In genomic region chr5:139732634-139733107, GRCm38 (mm10) we compare ENCODE assay signal across 8 mouse cellular contexts. TPM values are rescaled to one million over a fixed set of nuclear protein-coding genes. Genes with fewer than 3 reads are reported as not detected.
DNase-seq lines count a peak whose midpoint lies in the region; ATAC-seq and TF ChIP-seq lines count a peak whose summit lies in the region.

No protein-coding gene starts in this region.

- H3K9me3 ChIP-seq in hindbrain, embryonic 16.5 days (ENCODE audit: control insufficient read depth, low read length), result no peaks in the 10 kb centered on the region
- H3K9me3 ChIP-seq in hindbrain, embryonic 14.5 days (ENCODE audit: control insufficient read depth, low read length), result no peaks in the 10 kb centered on the region
- H3K9me3 ChIP-seq in kidney, embryonic 15.5 days (replicated peaks), result no peaks in the 10 kb centered on the region
- H3K9me3 ChIP-seq in lung, postnatal 0 days (ENCODE audit: low read length), result no peaks in the 10 kb centered on the region

- TF ChIP-seq EP300 in lung, postnatal 0 days (IDR thresholded peaks at IDR 0.05), result no peak

- ATAC-seq in hindbrain, embryonic 16.5 days, result no peak
- ATAC-seq in hindbrain, embryonic 14.5 days (ENCODE audit: low FRiP score), result no peak
- ATAC-seq in kidney, embryonic 15.5 days (replicated peaks; ENCODE audit: low FRiP score), result no peak
- peak; percentile 59 for ATAC-seq in lung, postnatal 0 days

- no peak for TF ChIP-seq CTCF in lung, postnatal 0 days (IDR thresholded peaks at IDR 0.05)

- 67% methylated on average over 11 of the region's 11 CpGs for WGBS in hindbrain, embryonic 16.5 days
- WGBS in hindbrain, embryonic 14.5 days, result 66% methylated on average over 11 of the region's 11 CpGs
- 60% methylated on average over 11 of the region's 11 CpGs for WGBS in kidney, embryonic 15.5 days
- 32% methylated on average over 11 of the region's 11 CpGs for WGBS in lung, postnatal 0 days

- no peak overlapping the region for H3K4me2 ChIP-seq in hindbrain, embryonic 16.5 days (ENCODE audit: low read length)
- H3K4me2 ChIP-seq in hindbrain, embryonic 14.5 days (replicated peaks), result no peak overlapping the region
- H3K4me2 ChIP-seq in kidney, embryonic 15.5 days, result peak overlapping the region; percentile 22
- peak overlapping the region; percentile 33 for H3K4me2 ChIP-seq in lung, postnatal 0 days (replicated peaks; ENCODE audit: low read depth, low read length)

- H3K9ac ChIP-seq in hindbrain, embryonic 16.5 days (ENCODE audit: low read depth, low read length), result 0 out of 2 replicates have a peak overlapping the region, but pooled peaks have one; percentile 8
- H3K9ac ChIP-seq in hindbrain, embryonic 14.5 days, result no peak overlapping the region
- peak overlapping the region; percentile 11; the same call in 1 of the 2 replicates for H3K9ac ChIP-seq in kidney, embryonic 15.5 days
- H3K9ac ChIP-seq in lung, postnatal 0 days (replicated peaks; ENCODE audit: low read depth), result no peak overlapping the region

- no peak overlapping the region for H3K27ac ChIP-seq in hindbrain, embryonic 16.5 days (ENCODE audit: low read depth, low read length)
- H3K27ac ChIP-seq in hindbrain, embryonic 14.5 days, result no peak overlapping the region
- H3K27ac ChIP-seq in kidney, embryonic 15.5 days, result peak overlapping the region; percentile 61
- peak overlapping the region; percentile 80 for H3K27ac ChIP-seq in lung, postnatal 0 days (ENCODE audit: low read length)

- H3K27me3 ChIP-seq in hindbrain, embryonic 16.5 days (replicated peaks; ENCODE audit: control insufficient read depth, insufficient read depth, low read length), result no peaks in the 10 kb centered on the region
- no peaks in the 10 kb centered on the region for H3K27me3 ChIP-seq in hindbrain, embryonic 14.5 days (ENCODE audit: control insufficient read depth, insufficient read depth, low read length)
- peaks cover 4% of the 10 kb centered on the region; the same call in 1 of the 2 replicates for H3K27me3 ChIP-seq in kidney, embryonic 15.5 days
- H3K27me3 ChIP-seq in lung, postnatal 0 days (replicated peaks; ENCODE audit: insufficient read depth, low read length), result no peaks in the 10 kb centered on the region

- intact Hi-C loops in gastrocnemius, postnatal 14 days (cut with DNase I; ENCODE audit: low total_unique reads), result no loop called here

- H3K4me3 ChIP-seq in hindbrain, embryonic 16.5 days (ENCODE audit: low read length), result no peak overlapping the region
- no peak overlapping the region for H3K4me3 ChIP-seq in hindbrain, embryonic 14.5 days (replicated peaks; ENCODE audit: low read length)
- no peak overlapping the region for H3K4me3 ChIP-seq in kidney, embryonic 15.5 days (replicated peaks)
- H3K4me3 ChIP-seq in lung, postnatal 0 days (ENCODE audit: low read depth, low read length), result no peak overlapping the region

- H3K36me3 ChIP-seq in hindbrain, embryonic 16.5 days (ENCODE audit: control insufficient read depth, insufficient read depth, low read length), result no peaks in the 10 kb centered on the region
- no peaks in the 10 kb centered on the region for H3K36me3 ChIP-seq in hindbrain, embryonic 14.5 days (replicated peaks; ENCODE audit: control insufficient read depth, insufficient read depth)
- H3K36me3 ChIP-seq in kidney, embryonic 15.5 days, result no peaks in the 10 kb centered on the region
- no peaks in the 10 kb centered on the region for H3K36me3 ChIP-seq in lung, postnatal 0 days (ENCODE audit: insufficient read depth, low read length)

- DNase-seq in hindbrain, embryonic 14.5 days (ENCODE audit: low spot score), result no peak
- peak; percentile 98 for DNase-seq in heart, adult 11 months
- peak; percentile 85 for DNase-seq in lung, postnatal 0 days (ENCODE audit: low spot score)
- DNase-seq in cerebellum, adult 8-10 months, result no peak
- no peak for DNase-seq in embryo, embryonic 11 days
- no peak for DNase-seq in gastrocnemius, postnatal 14 days

- H3K4me1 ChIP-seq in hindbrain, embryonic 16.5 days (ENCODE audit: control insufficient read depth, insufficient read depth, low read depth, low read length), result peaks cover 34% of the 10 kb centered on the region
- H3K4me1 ChIP-seq in hindbrain, embryonic 14.5 days (replicated peaks; ENCODE audit: control insufficient read depth, insufficient read depth, low read length), result peaks cover 30% of the 10 kb centered on the region
- peaks cover 64% of the 10 kb centered on the region for H3K4me1 ChIP-seq in kidney, embryonic 15.5 days
- H3K4me1 ChIP-seq in lung, postnatal 0 days (ENCODE audit: insufficient read depth, low read depth, low read length), result peaks cover 34% of the 10 kb centered on the region

RNA-seq across cellular contexts. Expression of gene Micall2, which starts 3.5 kb away (rescaled TPM):
- polyA plus RNA-seq in hindbrain, embryonic 16.5 days (2015; fragmentation: Nextera tagmentation; extraction: Ambion mirVana), result 12.3 and 12.9 TPM in 2 replicates
- 10.6 and 10.7 TPM in 2 replicates for polyA plus RNA-seq in hindbrain, embryonic 14.5 days (2014; fragmentation: Nextera tagmentation; extraction: Ambion mirVana)
- polyA plus RNA-seq in kidney, embryonic 15.5 days (2015; fragmentation: Nextera tagmentation; extraction: Ambion mirVana), result 4.6 and 5.9 TPM in 2 replicates
- polyA plus RNA-seq in lung, postnatal 0 days (2015; fragmentation: Nextera tagmentation; extraction: Ambion mirVana), result 2.7 and 3.7 TPM in 2 replicates
- total RNA-seq in gastrocnemius, postnatal 14 days (2021), result 1 to 10 TPM; 3.0 to 3.1 TPM

RNA-seq across cellular contexts. Expression of gene Ints1, which starts 42.8 kb away (rescaled TPM):
- polyA plus RNA-seq in hindbrain, embryonic 16.5 days (2015; fragmentation: Nextera tagmentation; extraction: Ambion mirVana), result 27.1 and 32.6 TPM in 2 replicates
- 37.2 and 37.6 TPM in 2 replicates for polyA plus RNA-seq in hindbrain, embryonic 14.5 days (2014; fragmentation: Nextera tagmentation; extraction: Ambion mirVana)
- polyA plus RNA-seq in kidney, embryonic 15.5 days (2015; fragmentation: Nextera tagmentation; extraction: Ambion mirVana), result 26.1 and 27.7 TPM in 2 replicates
- polyA plus RNA-seq in lung, postnatal 0 days (2015; fragmentation: Nextera tagmentation; extraction: Ambion mirVana), result 8.6 TPM in 2 replicates
- total RNA-seq in gastrocnemius, postnatal 14 days (2021), result 10 to 100 TPM; 36.1 to 36.4 TPM

RNA-seq across cellular contexts. Expression of gene Mafk, which starts 58.6 kb away (rescaled TPM):
- 12.1 and 13.0 TPM in 2 replicates for polyA plus RNA-seq in hindbrain, embryonic 16.5 days (2015; fragmentation: Nextera tagmentation; extraction: Ambion mirVana)
- polyA plus RNA-seq in hindbrain, embryonic 14.5 days (2014; fragmentation: Nextera tagmentation; extraction: Ambion mirVana), result 7.1 and 7.8 TPM in 2 replicates
- 10.6 and 11.1 TPM in 2 replicates for polyA plus RNA-seq in kidney, embryonic 15.5 days (2015; fragmentation: Nextera tagmentation; extraction: Ambion mirVana)
- polyA plus RNA-seq in lung, postnatal 0 days (2015; fragmentation: Nextera tagmentation; extraction: Ambion mirVana), result 38.5 and 38.9 TPM in 2 replicates
- 10 to 100 TPM; 11.1 to 13.6 TPM for total RNA-seq in gastrocnemius, postnatal 14 days (2021)

Comparison
In these comparisons a context has a peak if more than half of its experiments do, and no peak if none do; other contexts are left out.
1. H3K9ac ChIP-seq: peak in hindbrain, embryonic 16.5 days (single experiment) and kidney, embryonic 15.5 days (single experiment); none in hindbrain, embryonic 14.5 days (single experiment) and lung, postnatal 0 days (single experiment).
2. H3K27ac ChIP-seq: peak in kidney, embryonic 15.5 days (single experiment) and lung, postnatal 0 days (single experiment); none in hindbrain, embryonic 16.5 days (single experiment) and hindbrain, embryonic 14.5 days (single experiment).
3. H3K4me2 ChIP-seq: peak in kidney, embryonic 15.5 days (single experiment) and lung, postnatal 0 days (single experiment); none in hindbrain, embryonic 16.5 days (single experiment) and hindbrain, embryonic 14.5 days (single experiment).
4. DNase-seq: peak in heart, adult 11 months (single experiment) and lung, postnatal 0 days (single experiment); none in hindbrain, embryonic 14.5 days (single experiment), cerebellum, adult 8-10 months (single experiment), embryo, embryonic 11 days (single experiment) and gastrocnemius, postnatal 14 days (single experiment).